Mouse (Mus musculus): ENCODE results near the gene Rps7. TPM values are rescaled to one million over a fixed set of nuclear protein-coding genes. Genes with fewer than 3 reads are reported as not detected.
A peak's percentile ranks its signal among the peaks of the same experiment; 100 is the strongest.

Gene Rps7
- total and polyA plus RNA-seq, 2 experiments from 2014 or later = 538 to 844 TPM

DNA sequence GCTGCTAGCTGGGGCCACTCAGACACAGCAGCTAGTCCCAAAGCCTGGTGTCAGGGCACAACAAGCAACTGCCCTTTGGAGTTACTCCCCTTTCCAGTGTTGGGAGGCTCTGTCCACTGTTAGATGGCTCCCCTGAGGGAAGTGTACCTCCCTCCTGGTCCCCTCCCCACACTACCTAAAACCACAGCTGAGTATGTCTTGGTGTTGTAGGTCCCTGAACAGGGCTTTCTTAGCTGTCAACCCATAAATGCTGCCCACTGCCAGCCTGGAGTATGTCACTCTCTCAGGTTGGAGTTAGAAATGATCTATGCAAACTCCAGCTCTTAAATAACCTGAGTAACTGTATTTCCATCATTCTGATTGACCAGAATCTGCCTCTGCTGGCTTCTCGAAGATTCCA, 13.1 kb downstream of the Rps7 start:
- H3K4me2 ChIP-seq (ENCODE audit: low read depth, low read length, poor library complexity, severe bottlenecking) = no peak overlapping the region
- H3K9ac ChIP-seq (replicated peaks; ENCODE audit: low read length, poor library complexity, severe bottlenecking) = no peak overlapping the region
- DNase-seq (ENCODE audit: low spot score) (no peak), ATAC-seq (ENCODE audit: low FRiP score) (no peak)
- no peak for TF ChIP-seq CTCF (IDR thresholded peaks at IDR 0.05)
- H3K27ac ChIP-seq (ENCODE audit: low read depth, low read length) = no peak overlapping the region
- no peak overlapping the region for H3K4me3 ChIP-seq (ENCODE audit: low read depth, low read length)
- WGBS = 94% methylated on average over 1 of the region's 1 CpGs
- no peaks in the 10 kb centered on the region for H3K9me3 ChIP-seq (ENCODE audit: low read length)
- no peaks in the 10 kb centered on the region for H3K4me1 ChIP-seq (ENCODE audit: insufficient read depth, low read length)
- no peaks in the 10 kb centered on the region for H3K36me3 ChIP-seq (ENCODE audit: insufficient read depth, low read length)
- H3K27me3 ChIP-seq (ENCODE audit: insufficient read depth, low read length) = no peaks in the 10 kb centered on the region

DNA sequence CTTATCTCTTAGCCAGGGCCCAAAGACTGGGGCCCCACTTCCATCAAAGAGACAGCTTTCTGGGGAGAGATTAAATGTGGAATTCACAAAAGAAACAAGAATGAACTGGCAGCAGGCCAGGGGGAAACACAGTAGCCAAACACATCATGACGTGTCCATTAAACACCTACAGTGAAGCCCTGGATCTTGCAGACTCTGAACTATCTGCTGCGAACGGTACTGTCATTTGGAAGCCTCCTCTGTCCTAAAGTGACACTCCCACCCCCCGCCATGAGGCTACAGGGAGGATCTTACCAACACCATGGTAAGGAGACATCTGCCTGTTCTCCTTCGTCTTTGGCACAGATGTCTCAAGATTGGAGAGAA, 13.6 kb downstream of the Rps7 start:
- DNase-seq (ENCODE audit: low spot score) (no peak), ATAC-seq (ENCODE audit: low FRiP score) (no peak)
- Histone ChIP-seq H3K4me2 (ENCODE audit: low read depth, low read length, poor library complexity, severe bottlenecking) (no peak overlapping the region), H3K9ac (replicated peaks; ENCODE audit: low read length, poor library complexity, severe bottlenecking) (no peak overlapping the region), H3K27ac (ENCODE audit: low read depth, low read length) (no peak overlapping the region), H3K4me1 (ENCODE audit: insufficient read depth, low read length) (no peaks in the 10 kb centered on the region), H3K9me3 (ENCODE audit: low read length) (no peaks in the 10 kb centered on the region), H3K36me3 (ENCODE audit: insufficient read depth, low read length) (no peaks in the 10 kb centered on the region), H3K27me3 (ENCODE audit: insufficient read depth, low read length) (no peaks in the 10 kb centered on the region), H3K4me3 (ENCODE audit: low read depth, low read length) (no peak overlapping the region)
- WGBS = 45% methylated on average over 5 of the region's 5 CpGs
- TF ChIP-seq CTCF (IDR thresholded peaks at IDR 0.05) = no peak

DNA sequence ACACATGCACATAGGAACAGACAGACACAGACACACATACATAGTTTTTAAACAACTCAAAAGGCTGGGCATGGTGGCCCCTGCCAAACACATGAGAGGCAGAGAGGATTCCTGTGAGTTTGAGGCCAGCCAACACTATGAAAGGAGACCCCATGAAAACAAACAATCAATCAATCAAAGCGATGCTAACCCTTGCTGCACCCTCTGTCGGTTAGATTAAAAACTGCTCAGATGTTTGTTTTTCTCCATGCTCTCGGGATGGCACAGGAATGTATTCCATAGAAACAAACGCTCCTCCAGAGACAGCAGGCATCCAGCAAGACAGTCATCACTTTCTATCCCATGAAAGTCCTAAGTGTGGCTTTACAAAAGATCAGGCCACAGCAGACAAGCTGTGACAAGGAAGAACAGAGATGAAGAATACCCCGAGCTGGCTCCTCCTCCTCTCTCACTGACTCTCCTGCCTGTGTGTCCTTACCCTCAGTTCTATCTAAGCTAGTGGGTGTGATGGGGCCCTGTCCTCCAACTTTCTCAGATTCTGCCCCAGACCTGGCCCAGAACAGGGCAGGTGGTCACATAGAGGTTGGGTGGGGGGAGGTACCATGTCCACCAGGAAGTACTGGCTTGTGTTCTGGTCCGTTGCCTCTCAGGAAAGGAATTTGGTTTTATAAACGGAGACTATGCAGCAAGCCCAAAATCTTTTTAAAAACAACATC, 14.1 kb downstream of the Rps7 start:
- Histone ChIP-seq H3K4me2 (ENCODE audit: low read depth, low read length, poor library complexity, severe bottlenecking) (no peak overlapping the region), H3K4me1 (ENCODE audit: insufficient read depth, low read length) (no peaks in the 10 kb centered on the region), H3K9me3 (ENCODE audit: low read length) (no peaks in the 10 kb centered on the region), H3K27me3 (ENCODE audit: insufficient read depth, low read length) (no peaks in the 10 kb centered on the region), H3K9ac (replicated peaks; ENCODE audit: low read length, poor library complexity, severe bottlenecking) (no peak overlapping the region), H3K36me3 (ENCODE audit: insufficient read depth, low read length) (no peaks in the 10 kb centered on the region), H3K4me3 (ENCODE audit: low read depth, low read length) (no peak overlapping the region), H3K27ac (ENCODE audit: low read depth, low read length) (no peak overlapping the region)
- 23% methylated on average over 7 of the region's 7 CpGs for WGBS
- DNase-seq (ENCODE audit: low spot score) (no peak), ATAC-seq (ENCODE audit: low FRiP score) (no peak)
- TF ChIP-seq CTCF (IDR thresholded peaks at IDR 0.05) = peak; percentile 53

DNA sequence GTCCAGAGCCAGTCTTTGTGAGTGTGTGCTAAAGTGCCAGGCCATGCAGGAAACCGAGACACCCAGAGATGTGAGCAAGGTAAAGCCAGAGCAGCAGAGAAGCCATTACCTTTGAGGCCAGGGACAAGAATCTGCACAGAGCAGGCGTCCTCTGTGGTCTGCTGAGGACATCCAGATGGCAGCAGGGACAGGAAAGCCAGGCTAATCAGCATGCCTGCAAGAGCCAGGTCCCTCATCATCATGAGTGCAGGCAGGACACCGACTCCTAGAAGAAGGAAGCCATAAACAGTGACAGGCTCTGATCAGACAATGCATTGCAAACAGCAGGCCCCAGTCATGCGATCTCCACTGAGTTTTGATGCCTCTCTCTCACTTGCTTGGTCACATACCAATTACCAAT, 18.5 kb downstream of the Rps7 start:
- 73% methylated on average over 4 of the region's 4 CpGs for WGBS
- no peaks in the 10 kb centered on the region for H3K9me3 ChIP-seq (ENCODE audit: low read length)
- no peaks in the 10 kb centered on the region for H3K27me3 ChIP-seq (ENCODE audit: insufficient read depth, low read length)
- H3K9ac ChIP-seq (replicated peaks; ENCODE audit: low read length, poor library complexity, severe bottlenecking) = no peak overlapping the region
- ATAC-seq (ENCODE audit: low FRiP score) (no peak), DNase-seq (ENCODE audit: low spot score) (no peak)
- no peaks in the 10 kb centered on the region for H3K36me3 ChIP-seq (ENCODE audit: insufficient read depth, low read length)
- H3K4me3 ChIP-seq (ENCODE audit: low read depth, low read length) = no peak overlapping the region
- H3K4me1 ChIP-seq (ENCODE audit: insufficient read depth, low read length) = no peaks in the 10 kb centered on the region
- no peak overlapping the region for H3K4me2 ChIP-seq (ENCODE audit: low read depth, low read length, poor library complexity, severe bottlenecking)
- no peak overlapping the region for H3K27ac ChIP-seq (ENCODE audit: low read depth, low read length)
- no peak for TF ChIP-seq CTCF (IDR thresholded peaks at IDR 0.05)

DNA sequence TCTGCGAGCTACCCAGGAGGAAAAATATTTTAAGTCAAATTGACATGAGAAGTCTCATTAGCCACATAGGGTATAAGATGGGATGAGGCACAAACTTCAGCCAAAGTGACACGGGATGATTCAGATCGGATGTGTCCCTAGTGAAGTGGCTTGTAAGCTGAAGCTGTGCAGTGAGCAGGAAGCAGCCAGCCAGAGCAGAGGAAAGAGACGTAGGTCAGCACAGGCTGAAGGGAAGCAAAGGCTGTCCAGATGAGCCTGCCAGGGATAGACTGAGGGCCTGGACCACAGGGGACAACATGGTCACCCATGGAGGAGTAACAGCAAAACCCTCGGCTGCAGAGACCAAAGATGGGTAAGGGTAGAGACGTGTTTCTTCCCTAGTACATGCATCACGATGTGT, 21.4 kb downstream of the Rps7 start:
- Histone ChIP-seq H3K4me2 (ENCODE audit: low read depth, low read length, poor library complexity, severe bottlenecking) (no peak overlapping the region), H3K9me3 (ENCODE audit: low read length) (no peaks in the 10 kb centered on the region), H3K36me3 (ENCODE audit: insufficient read depth, low read length) (no peaks in the 10 kb centered on the region), H3K4me1 (ENCODE audit: insufficient read depth, low read length) (no peaks in the 10 kb centered on the region), H3K4me3 (ENCODE audit: low read depth, low read length) (no peak overlapping the region), H3K9ac (replicated peaks; ENCODE audit: low read length, poor library complexity, severe bottlenecking) (no peak overlapping the region), H3K27me3 (ENCODE audit: insufficient read depth, low read length) (no peaks in the 10 kb centered on the region), H3K27ac (ENCODE audit: low read depth, low read length) (no peak overlapping the region)
- TF ChIP-seq CTCF (IDR thresholded peaks at IDR 0.05) = no peak
- ATAC-seq (ENCODE audit: low FRiP score) = no peak
- no peak for DNase-seq (ENCODE audit: low spot score)
- 58% methylated on average over 7 of the region's 7 CpGs for WGBS

DNA sequence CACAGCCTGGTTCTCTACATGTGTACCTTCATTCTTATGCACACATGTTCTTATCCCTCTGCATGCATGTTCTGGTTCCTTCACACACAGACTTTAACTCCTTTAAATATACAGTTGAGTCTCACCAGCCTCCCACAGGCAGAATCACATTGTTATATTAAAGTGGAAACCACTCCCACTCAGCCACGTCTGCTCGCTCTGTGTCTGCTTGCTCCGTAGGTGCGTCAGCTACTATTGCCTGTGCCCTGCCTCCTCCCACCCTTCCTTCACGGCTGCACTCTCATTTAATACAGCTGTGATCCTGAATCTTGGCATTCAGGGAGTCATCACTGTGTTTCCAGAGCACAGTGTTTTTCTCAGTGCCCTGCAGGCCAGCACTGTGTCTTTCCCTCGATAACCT, 23.4 kb downstream of the Rps7 start:
- Histone ChIP-seq H3K4me1 (ENCODE audit: insufficient read depth, low read length) (peaks cover 10% of the 10 kb centered on the region), H3K27ac (ENCODE audit: low read depth, low read length) (no peak overlapping the region), H3K9me3 (ENCODE audit: low read length) (no peaks in the 10 kb centered on the region), H3K4me3 (ENCODE audit: low read depth, low read length) (no peak overlapping the region), H3K9ac (replicated peaks; ENCODE audit: low read length, poor library complexity, severe bottlenecking) (no peak overlapping the region; the same call in 1 of the 2 replicates), H3K36me3 (ENCODE audit: insufficient read depth, low read length) (no peaks in the 10 kb centered on the region), H3K4me2 (ENCODE audit: low read depth, low read length, poor library complexity, severe bottlenecking) (no peak overlapping the region), H3K27me3 (ENCODE audit: insufficient read depth, low read length) (no peaks in the 10 kb centered on the region)
- no peak for DNase-seq (ENCODE audit: low spot score)
- WGBS = 52% methylated on average over 6 of the region's 6 CpGs
- no peak for ATAC-seq (ENCODE audit: low FRiP score)
- no peak for TF ChIP-seq CTCF (IDR thresholded peaks at IDR 0.05)

Data from midbrain, postnatal 0 days (tissue).